Mouse (Mus musculus) gastrocnemius, postnatal 36 days (tissue): ENCODE results near the gene Hace1. TPM values are rescaled to one million over a fixed set of nuclear protein-coding genes. Genes with fewer than 3 reads are reported as not detected.

Experiments used
- DNase-seq, 2 experiments: peaks; one replicate each; pipeline ENCODE4 v3.0.0; 2022
- intact Hi-C: fragments of 180-260 bp; cut with DNase I; formaldehyde crosslinking; loops from one replicate; pipeline ENCODE4 v1.15.1; 2025
- microRNA-seq, 2 experiments: library from miRNA; unstranded; fragments of <30 nt; microRNA quantifications; one replicate each; pipeline ENCODE4 v1.2.0; 2021
- total RNA-seq, 2 experiments: library from RNA; stranded (reverse); gene quantifications; 2 replicates each; pipeline ENCODE4 v1.2.3; 2021

Gene Hace1
- total RNA-seq, 2 experiments from 2014 or later = 3.1 to 4.8 TPM

DNA sequence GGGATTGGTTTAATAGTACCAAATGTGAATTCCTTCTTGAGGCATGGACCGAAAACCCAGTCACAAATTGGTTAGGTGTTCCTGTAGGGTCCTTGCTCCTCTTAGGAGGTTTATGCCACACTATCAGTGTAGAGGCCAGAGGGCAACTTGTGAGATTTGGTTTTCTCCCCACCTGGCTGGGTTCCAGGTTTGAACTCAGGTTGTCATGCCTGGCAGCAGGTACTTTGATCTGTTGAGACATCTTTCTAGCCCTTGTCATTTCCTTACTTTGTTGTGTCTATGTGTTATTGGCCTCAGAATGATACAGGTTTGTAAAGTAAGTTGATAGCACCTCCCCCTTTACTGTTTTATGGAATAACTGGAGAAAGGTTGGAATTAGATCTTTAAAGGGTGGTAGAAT is 117.9 kb downstream of the Hace1 start:
- DNase-seq = no peak
- intact Hi-C loops = no loop called here

- no peak for DNase-seq
- intact Hi-C loops = no loop called here
Measured at GRCm38 (mm10) chr10:45698930-45699329, 121.3 kb downstream of the Hace1 start.

- intact Hi-C loops = no loop called here
- no peak for DNase-seq
Measured at GRCm38 (mm10) chr10:45706849-45707248, 129.2 kb downstream of the Hace1 start.

- intact Hi-C loops = no loop called here
- DNase-seq = no peak
Measured at GRCm38 (mm10) chr10:45710848-45711247, 133.2 kb downstream of the Hace1 start.

DNA sequence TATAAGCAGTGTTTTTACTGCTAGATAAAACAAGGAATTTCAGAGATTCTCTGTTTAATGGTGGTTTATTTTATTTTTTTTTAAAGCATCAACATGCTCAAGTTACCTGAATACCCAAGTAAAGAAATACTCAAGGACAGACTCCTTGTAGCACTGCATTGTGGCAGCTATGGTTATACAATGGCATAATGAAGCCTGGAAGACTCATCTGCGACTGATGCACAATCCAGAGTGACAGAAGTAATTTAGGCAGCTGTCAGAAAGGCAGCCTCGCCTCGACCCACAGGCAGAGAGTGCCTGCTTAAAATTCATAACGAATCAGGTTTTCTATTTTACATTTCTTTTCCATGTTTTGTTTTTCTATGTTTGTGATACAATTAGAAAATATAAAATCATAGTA is 133.7 kb downstream of the Hace1 start:
- intact Hi-C loops = no loop called here
- no peak for DNase-seq

Small RNA genes lying within 50 kb of the gene (microRNA-seq; reads per million reads assigned to microRNA genes)
- gene Gm27731 = 0 reads per million in 2 experiments

Other genes with a start within 250 kb of the Hace1 start
- 10 to 100 TPM; 36.2 to 37.9 TPM for gene Bves, start 242.1 kb upstream of the Hace1 start, total RNA-seq
- not detected for gene Lin28b, start 91.4 kb upstream of the Hace1 start, total RNA-seq